Mouse (Mus musculus): ENCODE results near the gene Susd4. TPM values are rescaled to one million over a fixed set of nuclear protein-coding genes. Genes with fewer than 3 reads are reported as not detected.

Susd4 gene
- total and polyA plus RNA-seq, 2 experiments: 1.3 to 8.3 TPM

DNA sequence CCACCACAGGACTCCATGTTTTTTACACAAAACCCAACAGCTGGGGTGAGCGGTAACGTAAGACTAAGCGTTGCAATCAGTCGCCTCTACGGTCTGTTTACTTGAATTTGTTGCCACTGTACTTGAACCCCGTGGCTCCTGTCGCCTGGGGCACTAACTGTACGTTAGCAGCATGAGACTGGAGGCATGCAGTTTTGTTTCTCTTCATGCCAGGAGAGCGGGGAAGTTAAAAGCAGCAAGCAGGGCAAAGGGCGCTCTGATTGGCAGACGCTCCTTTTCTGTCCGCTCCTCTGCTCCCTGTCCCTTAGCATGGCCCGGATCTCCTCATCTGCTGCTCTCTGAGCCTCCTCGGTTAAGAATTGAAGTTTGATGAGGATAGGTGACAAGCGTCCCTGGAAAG lies 39.2 kb downstream of the Susd4 start:
- H3K4me1 ChIP-seq (ENCODE audit: control insufficient read depth, insufficient read depth, low read length): 0 out of 2 replicates have a peak, but pooled peaks cover 3% of the 10 kb centered on the region

DNA sequence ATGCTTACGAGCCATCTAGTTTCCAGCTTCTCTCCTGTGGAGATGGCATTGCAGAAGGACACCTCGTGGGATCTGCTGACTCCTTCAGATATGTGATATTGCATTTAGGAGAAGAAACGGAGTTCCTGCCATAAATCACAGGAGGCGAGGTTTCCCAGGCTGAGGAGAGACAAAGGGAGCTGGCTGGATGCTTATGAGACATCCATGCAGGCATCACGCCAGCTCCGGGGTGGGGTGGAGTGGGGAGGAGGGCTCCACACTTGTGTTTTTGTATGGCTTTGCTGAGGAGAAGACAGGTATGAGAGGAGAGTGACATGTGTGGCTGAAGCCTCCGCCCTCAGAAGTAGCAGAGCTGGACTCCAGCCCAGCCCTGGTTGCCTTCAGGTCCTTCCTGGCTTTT lies 50.3 kb downstream of the Susd4 start:
- Histone ChIP-seq H3K9ac (ENCODE audit: low read depth, low read length) (no peak overlapping the region), H3K4me3 (ENCODE audit: insufficient read depth, low read depth, low read length) (no peak overlapping the region), H3K36me3 (ENCODE audit: control insufficient read depth, insufficient read depth, low read length) (no peaks in the 10 kb centered on the region), H3K79me2 (ENCODE audit: control insufficient read depth, insufficient read depth, low read length) (no peaks in the 10 kb centered on the region), H3K27ac (replicated peaks; ENCODE audit: insufficient read depth, low read depth, low read length) (peak overlapping the region; percentile 7; the same call in 1 of the 2 replicates), H3K27me3 (ENCODE audit: control insufficient read depth, insufficient read depth, low read length) (no peaks in the 10 kb centered on the region), H3K4me1 (ENCODE audit: control insufficient read depth, insufficient read depth, low read length) (peaks cover 4% of the 10 kb centered on the region)
- TF ChIP-seq POLR2A (IDR thresholded peaks at IDR 0.05; ENCODE audit: extremely low read depth, insufficient read depth, low read length): no peak
- TF ChIP-seq CTCF (IDR thresholded peaks at IDR 0.05; ENCODE audit: low read depth, low read length): no peak
- 78% methylated on average over 7 of the region's 7 CpGs for WGBS
- DNase-seq (ENCODE audit: extremely low read depth, low read depth, low spot score): no peak

More for the DNA sequence above, 39.2 kb downstream of the Susd4 start:
- H3K27me3 ChIP-seq (ENCODE audit: control insufficient read depth, insufficient read depth, low read length): no peaks in the 10 kb centered on the region
- no peak overlapping the region for H3K9ac ChIP-seq (ENCODE audit: low read depth, low read length)
- DNase-seq (ENCODE audit: extremely low read depth, low read depth, low spot score): peak; percentile 93
- TF ChIP-seq POLR2A (IDR thresholded peaks at IDR 0.05; ENCODE audit: extremely low read depth, insufficient read depth, low read length) (no peak), CTCF (IDR thresholded peaks at IDR 0.05; ENCODE audit: low read depth, low read length) (no peak)
- no peaks in the 10 kb centered on the region for H3K36me3 ChIP-seq (ENCODE audit: control insufficient read depth, insufficient read depth, low read length)
- 30% methylated on average over 15 of the region's 15 CpGs for WGBS
- H3K79me2 ChIP-seq (ENCODE audit: control insufficient read depth, insufficient read depth, low read length): no peaks in the 10 kb centered on the region
- peak overlapping the region; percentile 33 for H3K27ac ChIP-seq (replicated peaks; ENCODE audit: insufficient read depth, low read depth, low read length)
- H3K4me3 ChIP-seq (ENCODE audit: insufficient read depth, low read depth, low read length): no peak overlapping the region

DNA sequence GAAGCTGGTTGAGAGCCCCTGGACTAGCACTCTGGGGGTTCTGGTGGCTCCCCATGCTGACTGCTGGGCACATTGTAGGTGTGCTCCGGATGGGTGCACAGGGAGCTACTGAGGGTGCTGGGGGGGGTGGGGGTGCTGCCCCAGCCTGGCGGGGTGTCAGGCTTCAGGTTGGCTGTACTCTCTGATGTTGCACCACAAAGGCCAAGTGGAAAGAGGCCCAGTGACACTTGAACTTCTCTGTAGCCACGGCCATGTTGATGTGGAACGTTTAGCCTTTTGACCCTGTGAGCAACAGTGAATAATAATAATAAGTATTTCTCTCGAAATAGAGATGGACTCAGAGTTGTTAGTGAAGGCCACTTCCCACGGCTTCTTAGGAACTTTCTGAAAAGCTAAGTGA lies 50.9 kb downstream of the Susd4 start:
- no peak overlapping the region for H3K9ac ChIP-seq (ENCODE audit: low read depth, low read length)
- no peaks in the 10 kb centered on the region for H3K79me2 ChIP-seq (ENCODE audit: control insufficient read depth, insufficient read depth, low read length)
- TF ChIP-seq CTCF (IDR thresholded peaks at IDR 0.05; ENCODE audit: low read depth, low read length) (no peak), POLR2A (IDR thresholded peaks at IDR 0.05; ENCODE audit: extremely low read depth, insufficient read depth, low read length) (no peak)
- H3K27me3 ChIP-seq (ENCODE audit: control insufficient read depth, insufficient read depth, low read length): no peaks in the 10 kb centered on the region
- H3K4me1 ChIP-seq (ENCODE audit: control insufficient read depth, insufficient read depth, low read length): peaks cover 4% of the 10 kb centered on the region
- H3K36me3 ChIP-seq (ENCODE audit: control insufficient read depth, insufficient read depth, low read length): no peaks in the 10 kb centered on the region
- DNase-seq (ENCODE audit: extremely low read depth, low read depth, low spot score): peak; percentile 88
- WGBS: 43% methylated on average over 6 of the region's 6 CpGs
- H3K27ac ChIP-seq (replicated peaks; ENCODE audit: insufficient read depth, low read depth, low read length): peak overlapping the region; percentile 7; the same call in 1 of the 2 replicates
- no peak overlapping the region for H3K4me3 ChIP-seq (ENCODE audit: insufficient read depth, low read depth, low read length)

DNA sequence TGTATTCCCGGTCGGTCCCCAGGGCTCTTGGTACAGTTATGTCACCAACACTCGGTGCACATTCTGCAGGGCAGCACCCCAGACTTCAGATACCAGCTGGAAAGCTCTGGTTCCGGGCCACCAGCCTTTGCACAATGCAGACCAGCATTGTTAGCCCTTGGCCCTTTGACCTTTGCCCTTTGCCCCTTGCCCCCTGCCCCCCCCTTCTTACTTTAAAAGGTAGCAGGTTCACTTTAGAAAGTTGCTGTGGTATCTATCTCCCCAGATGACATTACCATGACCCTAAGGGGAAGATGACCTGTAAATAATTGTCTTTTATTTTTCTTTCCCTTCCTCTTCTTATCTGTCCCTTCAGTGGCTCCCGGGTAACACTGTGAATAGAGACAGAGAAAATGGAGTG lies 53.4 kb downstream of the Susd4 start:
- Histone ChIP-seq H3K36me3 (ENCODE audit: control insufficient read depth, insufficient read depth, low read length) (no peaks in the 10 kb centered on the region), H3K9ac (ENCODE audit: low read depth, low read length) (no peak overlapping the region), H3K4me1 (ENCODE audit: control insufficient read depth, insufficient read depth, low read length) (peaks cover 4% of the 10 kb centered on the region), H3K79me2 (ENCODE audit: control insufficient read depth, insufficient read depth, low read length) (no peaks in the 10 kb centered on the region), H3K4me3 (ENCODE audit: insufficient read depth, low read depth, low read length) (no peak overlapping the region), H3K27me3 (ENCODE audit: control insufficient read depth, insufficient read depth, low read length) (no peaks in the 10 kb centered on the region), H3K27ac (replicated peaks; ENCODE audit: insufficient read depth, low read depth, low read length) (no peak overlapping the region)
- no peak for TF ChIP-seq POLR2A (IDR thresholded peaks at IDR 0.05; ENCODE audit: extremely low read depth, insufficient read depth, low read length)
- WGBS: 25% methylated on average over 5 of the region's 5 CpGs
- DNase-seq (ENCODE audit: extremely low read depth, low read depth, low spot score): peak; percentile 65

DNA sequence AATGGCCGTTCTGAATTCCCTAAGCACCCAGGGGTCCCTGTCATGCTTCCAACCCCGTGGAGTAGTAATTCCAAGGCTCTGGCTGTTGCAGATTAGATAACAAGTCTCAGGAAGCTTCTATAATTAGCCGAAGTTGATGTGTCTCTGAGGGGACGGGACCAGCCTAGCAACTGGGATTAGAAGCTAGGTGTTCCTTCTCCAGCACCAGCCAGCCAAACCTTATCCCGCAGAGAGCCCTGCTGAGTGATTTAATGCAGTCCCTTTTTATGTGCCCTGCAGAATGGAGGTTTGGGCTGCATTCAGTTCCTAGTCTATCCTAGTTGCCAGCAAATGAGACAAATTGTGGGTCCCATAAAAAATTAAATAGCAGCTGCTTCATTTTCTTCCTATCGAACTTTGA lies 54.0 kb downstream of the Susd4 start:
- 46% methylated on average over 6 of the region's 6 CpGs for WGBS
- H3K9ac ChIP-seq (ENCODE audit: low read depth, low read length): no peak overlapping the region
- H3K36me3 ChIP-seq (ENCODE audit: control insufficient read depth, insufficient read depth, low read length): no peaks in the 10 kb centered on the region
- no peak overlapping the region for H3K27ac ChIP-seq (replicated peaks; ENCODE audit: insufficient read depth, low read depth, low read length)
- no peak for TF ChIP-seq CTCF (IDR thresholded peaks at IDR 0.05; ENCODE audit: low read depth, low read length)
- TF ChIP-seq POLR2A (IDR thresholded peaks at IDR 0.05; ENCODE audit: extremely low read depth, insufficient read depth, low read length): no peak
- H3K27me3 ChIP-seq (ENCODE audit: control insufficient read depth, insufficient read depth, low read length): no peaks in the 10 kb centered on the region
- H3K4me1 ChIP-seq (ENCODE audit: control insufficient read depth, insufficient read depth, low read length): peaks cover 4% of the 10 kb centered on the region
- DNase-seq (ENCODE audit: extremely low read depth, low read depth, low spot score): no peak
- no peak overlapping the region for H3K4me3 ChIP-seq (ENCODE audit: insufficient read depth, low read depth, low read length)
- no peaks in the 10 kb centered on the region for H3K79me2 ChIP-seq (ENCODE audit: control insufficient read depth, insufficient read depth, low read length)

DNA sequence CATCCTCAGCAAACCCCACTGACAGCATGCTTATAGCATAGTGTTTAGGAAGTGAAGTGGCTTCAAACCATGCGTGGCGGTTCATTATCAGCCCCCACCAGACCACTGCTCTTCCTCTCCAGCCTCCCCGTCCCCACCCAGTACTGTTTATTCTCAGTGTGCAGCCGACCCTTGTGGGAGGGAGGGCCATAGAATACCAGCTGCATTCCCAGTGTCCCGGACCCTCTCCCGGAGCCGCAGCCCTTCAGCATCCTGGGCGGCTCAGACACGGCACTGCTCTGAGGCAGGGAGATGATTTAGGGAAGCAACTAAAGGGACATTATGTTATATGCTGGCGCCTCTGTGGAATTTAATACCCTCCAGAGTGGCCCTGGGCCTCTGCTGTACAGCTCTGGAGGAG lies 55.3 kb downstream of the Susd4 start:
- Histone ChIP-seq H3K4me3 (ENCODE audit: insufficient read depth, low read depth, low read length) (no peak overlapping the region), H3K27me3 (ENCODE audit: control insufficient read depth, insufficient read depth, low read length) (no peaks in the 10 kb centered on the region), H3K4me1 (ENCODE audit: control insufficient read depth, insufficient read depth, low read length) (peaks cover 4% of the 10 kb centered on the region), H3K36me3 (ENCODE audit: control insufficient read depth, insufficient read depth, low read length) (no peaks in the 10 kb centered on the region), H3K27ac (replicated peaks; ENCODE audit: insufficient read depth, low read depth, low read length) (no peak overlapping the region), H3K79me2 (ENCODE audit: control insufficient read depth, insufficient read depth, low read length) (no peaks in the 10 kb centered on the region), H3K9ac (ENCODE audit: low read depth, low read length) (no peak overlapping the region)
- TF ChIP-seq POLR2A (IDR thresholded peaks at IDR 0.05; ENCODE audit: extremely low read depth, insufficient read depth, low read length) (no peak), CTCF (IDR thresholded peaks at IDR 0.05; ENCODE audit: low read depth, low read length) (no peak)
- DNase-seq (ENCODE audit: extremely low read depth, low read depth, low spot score): no peak
- WGBS: 77% methylated on average over 10 of the region's 10 CpGs
